Mouse (Mus musculus): ENCODE measurements around the gene Adra2a.
A peak's percentile ranks its signal among the peaks of the same experiment; 100 is the strongest.

Adra2a gene

DNA sequence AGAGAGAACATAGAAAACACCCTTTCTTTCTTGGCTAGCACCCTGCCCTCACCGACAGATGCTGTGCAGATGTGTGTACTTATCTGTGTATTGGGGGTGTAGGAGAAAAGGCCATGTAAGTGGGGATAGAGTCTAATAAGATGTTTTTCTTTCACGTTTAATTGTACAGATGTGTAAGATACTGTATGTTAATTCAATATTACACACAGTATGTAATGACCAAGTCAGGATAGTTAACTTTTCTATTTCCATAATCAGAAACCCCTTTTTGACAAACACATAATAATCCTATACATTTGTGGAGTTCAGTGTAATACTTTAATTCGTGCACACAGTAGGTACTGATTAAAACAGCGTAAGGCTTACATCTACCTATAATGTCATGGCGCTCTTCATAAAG lies at the start of gene Adra2a:
Gene Adra2a (plus strand): TSS at position 301 of the 400 bp plus-strand sequence.
- no peak for DNase-seq

DNA sequence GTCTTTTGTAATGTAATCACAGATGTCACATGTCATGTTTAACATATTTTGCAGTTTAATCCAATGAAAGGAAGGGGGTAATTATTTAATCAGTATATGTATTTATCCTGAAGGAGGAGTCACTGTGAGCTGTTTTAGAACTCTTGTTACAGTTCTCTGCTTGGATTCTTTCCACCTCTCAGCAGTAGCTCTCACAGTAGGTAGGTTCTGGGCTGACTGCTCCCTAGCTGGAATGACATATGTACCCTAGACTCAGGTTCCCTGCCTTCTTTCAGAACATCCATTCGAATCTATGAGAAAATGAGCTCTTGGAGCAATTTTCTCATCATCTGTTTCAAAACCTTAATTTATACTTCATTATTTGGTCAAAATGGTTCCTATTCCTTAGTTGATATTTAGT lies 49.7 kb upstream of the Adra2a start:
- DNase-seq, result no peak

DNA sequence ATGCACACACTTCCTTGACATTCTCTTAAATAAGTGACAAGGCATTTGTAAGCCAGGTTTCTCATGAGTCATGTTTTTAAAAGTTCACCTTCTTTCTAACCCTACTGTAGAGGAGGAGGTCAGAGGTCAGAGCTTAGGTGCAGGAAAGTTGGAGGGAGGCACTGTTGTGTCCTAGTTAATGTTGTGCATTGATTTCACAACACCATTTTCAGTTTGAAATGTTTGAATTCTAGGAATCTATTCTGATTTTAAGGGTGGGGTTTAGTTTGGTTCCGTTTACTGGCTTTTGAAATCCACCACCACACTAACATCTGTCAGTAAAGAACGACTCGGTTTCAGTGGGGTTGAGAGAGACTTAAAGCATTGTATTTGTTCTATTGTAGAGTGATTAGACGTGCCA lies 33.0 kb upstream of the Adra2a start:
- DNase-seq, result no peak

DNA sequence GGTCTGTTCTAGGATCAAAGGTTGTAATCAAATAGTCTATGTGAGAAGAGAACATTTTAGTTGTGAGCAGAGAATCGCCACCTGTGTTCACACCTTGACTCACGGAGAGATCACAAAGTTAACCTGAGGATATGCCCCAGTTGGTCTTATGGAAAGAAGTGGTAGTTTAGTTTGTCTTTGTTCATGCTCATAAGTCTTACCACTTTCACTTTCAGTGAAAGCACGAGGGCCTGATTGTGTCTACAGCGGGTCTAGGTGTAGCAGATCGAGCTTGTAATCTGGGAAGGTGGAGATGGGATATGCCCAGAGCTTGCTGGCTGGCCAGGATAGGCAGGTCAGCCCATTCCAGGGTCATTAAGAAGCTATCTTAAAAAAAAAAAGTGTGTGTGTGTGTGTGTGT lies 29.0 kb upstream of the Adra2a start:
- DNase-seq, result no peak

DNA sequence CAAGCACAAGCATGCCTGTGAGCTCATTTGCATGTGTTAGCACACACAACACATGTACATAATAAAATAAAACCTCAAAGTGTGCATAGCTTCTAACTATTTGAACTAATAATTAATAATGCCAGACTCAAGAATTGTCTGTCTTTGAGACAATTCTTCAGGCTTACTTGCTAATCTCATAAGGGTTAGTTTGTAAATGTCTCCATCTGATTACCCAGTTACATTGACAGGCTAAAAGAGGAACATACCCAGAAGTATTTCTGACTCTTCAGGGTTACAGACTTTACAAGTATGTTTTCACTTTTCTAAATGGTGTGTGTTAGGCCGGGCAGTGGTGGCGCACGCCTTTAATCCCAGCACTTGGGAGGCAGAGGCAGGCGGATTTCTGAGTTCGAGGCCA lies 28.4 kb upstream of the Adra2a start:
- DNase-seq, result no peak

DNA sequence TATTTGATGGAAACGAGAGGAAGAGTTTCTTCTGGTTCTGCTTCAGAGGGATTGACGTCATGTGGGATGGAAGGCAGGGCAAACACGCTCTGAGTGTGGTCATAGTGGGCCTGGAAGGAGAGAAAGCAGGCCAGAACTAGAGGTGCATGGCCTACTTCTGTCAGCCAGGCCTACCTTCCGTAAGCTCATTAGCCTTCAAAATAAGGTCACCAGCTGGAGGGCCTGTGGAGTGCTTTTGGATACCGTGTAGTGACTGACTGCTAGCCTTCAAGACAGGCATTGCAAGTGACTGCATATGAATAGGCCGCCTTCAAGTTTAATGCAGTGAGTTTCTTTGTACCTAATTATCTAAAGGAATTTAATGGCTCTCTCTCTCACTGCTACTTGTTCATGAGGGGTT lies 8.9 kb upstream of the Adra2a start:
- no peak for DNase-seq

DNA sequence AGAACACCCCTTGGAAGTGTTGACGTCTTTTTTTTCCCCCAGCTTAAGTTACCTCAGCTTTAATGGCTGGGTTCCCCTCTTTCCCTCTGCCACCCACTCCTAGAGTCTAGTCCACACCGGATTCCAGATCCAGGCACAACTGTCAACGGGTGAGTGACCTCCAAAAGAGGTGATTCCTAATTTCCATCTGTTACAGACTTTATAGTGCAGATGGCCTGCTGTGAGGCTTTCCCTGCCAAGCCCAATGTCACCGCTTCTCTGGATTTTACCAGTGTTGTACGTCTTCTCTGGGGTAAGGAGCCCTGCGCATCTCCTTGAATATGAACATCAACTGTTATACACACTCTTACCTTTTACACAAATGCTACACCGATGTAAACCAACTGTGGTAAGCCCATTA lies 4.5 kb upstream of the Adra2a start:
- no peak for DNase-seq

DNA sequence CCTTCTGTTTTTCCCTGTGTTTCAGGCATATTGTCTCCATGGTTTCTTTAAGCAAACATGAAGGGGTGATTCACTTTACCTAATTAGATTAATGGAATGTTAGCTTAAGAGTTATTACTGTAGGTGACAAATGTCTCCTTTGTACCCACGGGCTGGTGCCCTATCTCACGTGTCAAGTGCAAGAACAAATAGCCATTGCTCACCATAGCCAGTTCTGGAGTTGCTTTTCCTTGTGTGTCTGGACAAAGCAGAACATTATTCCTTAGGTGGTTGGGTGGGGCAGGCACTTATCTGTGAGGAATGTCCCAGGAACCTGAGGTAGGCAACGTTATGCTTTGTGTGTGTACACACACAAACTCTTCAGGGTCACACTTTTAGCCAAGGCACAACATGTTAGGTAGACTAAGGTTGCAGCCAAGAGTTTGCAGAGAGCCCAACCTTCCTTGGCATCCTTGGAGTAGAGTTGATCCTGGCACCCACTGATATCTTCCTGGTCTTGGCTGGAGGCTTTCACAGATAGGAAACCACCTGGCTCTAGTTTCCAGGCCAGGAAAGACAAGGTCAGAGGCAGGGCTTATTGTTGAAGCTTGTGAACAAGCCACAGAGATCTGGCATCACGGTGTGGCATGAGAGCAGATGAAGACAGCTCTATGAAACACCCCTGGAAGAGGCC lies 3.5 kb upstream of the Adra2a start:
- no peak for DNase-seq

DNA sequence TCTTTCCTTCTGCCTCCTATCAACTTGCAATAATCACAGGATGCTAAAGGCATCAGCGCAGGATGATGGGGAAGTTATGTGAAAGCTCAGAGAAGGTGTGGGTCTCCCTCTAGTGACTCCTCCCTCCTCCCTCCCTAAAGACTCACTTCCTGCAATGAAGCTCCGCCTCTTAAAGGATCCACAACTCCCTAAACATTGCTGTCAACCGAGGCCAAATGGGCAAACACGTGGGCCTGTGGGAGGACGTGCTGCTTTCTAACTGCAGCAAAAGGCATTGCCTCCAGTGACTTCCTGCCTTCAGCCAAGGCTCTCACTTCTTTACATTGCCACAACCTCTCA lies 3.0 kb upstream of the Adra2a start:
- peak; percentile 14 for DNase-seq

DNA sequence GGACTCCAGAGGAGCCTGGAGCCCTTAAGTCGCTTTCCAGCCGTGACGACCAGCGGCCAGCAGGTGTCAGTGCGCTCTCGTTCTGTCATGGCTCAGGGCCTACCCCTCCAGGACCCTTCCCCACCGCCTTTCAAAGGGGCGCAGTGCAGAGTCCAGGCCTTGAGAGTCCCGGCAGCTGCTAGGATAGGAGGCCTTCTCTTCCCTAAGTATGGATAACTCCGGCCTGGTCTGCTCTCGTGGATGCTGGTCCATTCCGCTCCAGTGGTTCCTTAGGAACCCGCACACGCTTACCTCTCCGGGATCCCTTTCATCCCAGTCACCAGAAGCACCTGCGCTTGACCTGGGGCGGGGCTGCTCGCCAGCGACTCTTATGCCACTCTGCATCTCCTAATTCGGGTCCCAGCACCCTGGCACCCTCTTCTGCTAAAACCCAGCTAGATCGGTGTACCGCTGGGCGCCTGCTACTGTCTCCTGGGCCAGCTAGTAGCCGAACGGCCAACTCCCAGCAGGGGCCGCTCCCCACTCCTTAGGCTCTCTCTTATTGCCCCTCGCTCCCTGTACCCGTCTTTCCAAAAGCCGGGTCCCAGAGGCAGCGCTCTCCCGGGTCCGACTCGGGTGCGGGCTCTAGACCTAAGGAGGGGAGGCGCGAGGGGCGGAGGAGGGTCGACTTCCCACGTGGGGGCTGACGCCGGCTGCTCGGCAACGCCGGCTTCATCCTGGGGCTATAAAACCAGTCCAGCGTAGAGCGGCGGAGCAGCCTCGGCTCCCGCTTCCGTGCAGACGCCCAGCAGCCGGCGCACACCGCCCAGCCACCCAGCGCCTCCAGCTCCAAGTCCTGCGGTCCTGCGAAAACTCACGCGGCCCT lies 788 bp downstream of the Adra2a start:
- DNase-seq, result peak; percentile 77

DNA sequence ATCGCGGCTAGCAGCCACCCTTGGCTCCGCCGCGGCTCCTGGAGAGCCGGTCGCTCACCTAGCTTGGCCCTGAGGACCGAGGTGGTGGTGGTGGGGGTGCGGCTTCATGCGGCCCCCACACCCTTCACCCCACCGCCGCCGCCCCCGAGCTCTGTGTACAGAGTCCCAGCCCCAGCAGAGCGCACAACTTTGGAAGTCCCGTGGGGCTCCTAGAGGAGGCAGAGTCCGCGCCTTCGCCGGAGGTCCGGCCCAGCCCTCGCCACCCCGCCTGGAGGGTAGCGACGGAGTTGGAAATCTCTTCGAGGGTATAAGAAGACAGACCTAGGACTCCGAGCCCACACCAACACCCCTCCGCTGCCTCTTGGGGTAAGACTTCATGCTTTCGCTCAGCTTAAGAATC lies 1.5 kb downstream of the Adra2a start:
- DNase-seq, result no peak

DNA sequence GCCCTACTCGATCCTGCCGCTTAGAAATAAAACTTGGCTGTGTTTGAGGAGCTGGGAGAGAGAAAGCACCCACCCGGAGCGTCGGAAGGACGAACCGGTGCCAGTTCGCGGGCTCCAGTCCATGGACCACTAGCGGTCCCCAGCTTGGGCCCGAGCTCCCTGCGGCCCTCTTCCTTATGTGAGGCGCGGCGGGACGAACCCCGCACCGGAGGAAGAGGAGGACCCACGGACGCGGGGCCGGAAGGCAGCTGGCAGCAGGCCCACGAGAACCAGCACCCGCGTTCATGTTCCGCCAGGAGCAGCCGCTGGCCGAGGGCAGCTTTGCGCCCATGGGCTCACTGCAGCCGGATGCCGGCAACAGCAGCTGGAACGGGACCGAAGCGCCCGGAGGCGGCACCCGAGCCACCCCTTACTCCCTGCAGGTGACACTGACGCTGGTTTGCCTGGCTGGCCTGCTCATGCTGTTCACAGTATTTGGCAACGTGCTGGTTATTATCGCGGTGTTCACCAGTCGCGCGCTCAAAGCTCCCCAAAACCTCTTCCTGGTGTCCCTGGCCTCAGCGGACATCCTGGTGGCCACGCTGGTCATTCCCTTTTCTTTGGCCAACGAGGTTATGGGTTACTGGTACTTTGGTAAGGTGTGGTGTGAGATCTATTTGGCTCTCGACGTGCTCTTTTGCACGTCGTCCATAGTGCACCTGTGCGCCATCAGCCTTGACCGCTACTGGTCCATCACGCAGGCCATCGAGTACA lies 2.2 kb downstream of the Adra2a start:
- DNase-seq, result peak; percentile 54

DNA sequence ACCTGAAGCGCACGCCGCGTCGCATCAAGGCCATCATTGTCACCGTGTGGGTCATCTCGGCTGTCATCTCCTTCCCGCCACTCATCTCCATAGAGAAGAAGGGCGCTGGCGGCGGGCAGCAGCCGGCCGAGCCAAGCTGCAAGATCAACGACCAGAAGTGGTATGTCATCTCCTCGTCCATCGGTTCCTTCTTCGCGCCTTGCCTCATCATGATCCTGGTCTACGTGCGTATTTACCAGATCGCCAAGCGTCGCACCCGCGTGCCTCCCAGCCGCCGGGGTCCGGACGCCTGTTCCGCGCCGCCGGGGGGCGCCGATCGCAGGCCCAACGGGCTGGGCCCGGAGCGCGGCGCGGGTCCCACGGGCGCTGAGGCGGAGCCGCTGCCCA lies 2.7 kb downstream of the Adra2a start:
- DNase-seq, result peak; percentile 14

DNA sequence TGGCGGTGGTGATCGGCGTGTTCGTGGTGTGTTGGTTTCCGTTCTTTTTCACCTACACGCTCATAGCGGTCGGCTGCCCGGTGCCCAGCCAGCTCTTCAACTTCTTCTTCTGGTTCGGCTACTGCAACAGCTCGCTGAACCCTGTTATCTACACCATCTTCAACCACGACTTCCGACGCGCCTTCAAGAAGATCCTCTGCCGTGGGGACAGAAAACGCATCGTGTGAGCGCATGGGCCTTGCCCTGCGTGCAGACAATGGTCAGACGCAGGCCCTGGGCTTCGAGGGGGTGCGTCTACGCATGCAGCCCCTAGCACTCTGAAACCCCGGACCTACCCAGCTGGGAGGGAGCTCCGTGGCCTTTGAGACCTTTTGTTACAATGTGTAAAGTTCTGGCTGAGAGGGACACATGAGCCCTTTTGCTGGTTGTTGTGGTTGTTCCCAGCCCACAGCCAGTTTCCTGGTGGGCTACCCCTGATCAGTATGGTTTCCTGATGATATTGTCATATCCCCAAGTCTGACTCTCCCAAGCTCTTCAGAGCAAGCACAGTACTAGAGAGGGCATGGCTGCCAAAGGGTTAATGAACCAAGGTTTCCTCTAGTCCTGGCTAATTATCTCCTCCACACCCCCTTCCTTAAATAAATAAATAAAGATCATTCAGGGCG lies 3.6 kb downstream of the Adra2a start:
- DNase-seq, result peak; percentile 24

DNA sequence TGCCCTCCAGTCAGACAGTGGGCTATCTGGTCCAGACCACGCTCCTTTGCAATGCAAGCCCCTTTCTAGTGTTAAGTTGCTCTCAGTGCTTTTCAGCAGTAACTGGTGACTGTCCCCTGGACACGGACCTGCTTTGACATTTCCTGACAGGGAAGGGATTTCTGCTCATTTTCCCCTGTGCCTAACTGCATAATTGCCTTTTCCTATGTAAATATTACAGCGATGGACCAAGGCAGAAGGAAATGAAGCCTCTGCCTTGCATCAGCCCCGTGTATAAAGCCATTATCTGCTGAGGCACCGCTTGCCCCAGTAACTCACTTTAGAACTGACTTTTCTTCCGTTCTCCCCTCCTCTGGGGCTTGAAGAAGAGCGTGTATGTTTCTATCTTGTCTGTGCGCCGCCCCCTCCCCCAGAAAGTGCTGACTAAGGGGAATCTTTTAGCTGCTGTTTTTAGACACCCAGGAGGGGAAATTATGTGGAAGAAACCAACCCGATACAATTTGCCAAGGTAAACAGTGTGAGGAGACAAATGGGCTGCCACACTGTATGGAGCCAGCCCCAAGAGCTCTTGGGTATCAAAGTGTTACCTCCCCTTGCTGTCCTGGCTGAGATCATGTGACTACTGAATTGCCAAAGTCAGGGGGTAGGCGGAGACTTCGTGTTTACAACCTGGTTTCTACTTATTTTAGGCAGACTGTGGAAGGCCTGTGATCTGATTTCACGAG lies 4.4 kb downstream of the Adra2a start:
- DNase-seq, result no peak

DNA sequence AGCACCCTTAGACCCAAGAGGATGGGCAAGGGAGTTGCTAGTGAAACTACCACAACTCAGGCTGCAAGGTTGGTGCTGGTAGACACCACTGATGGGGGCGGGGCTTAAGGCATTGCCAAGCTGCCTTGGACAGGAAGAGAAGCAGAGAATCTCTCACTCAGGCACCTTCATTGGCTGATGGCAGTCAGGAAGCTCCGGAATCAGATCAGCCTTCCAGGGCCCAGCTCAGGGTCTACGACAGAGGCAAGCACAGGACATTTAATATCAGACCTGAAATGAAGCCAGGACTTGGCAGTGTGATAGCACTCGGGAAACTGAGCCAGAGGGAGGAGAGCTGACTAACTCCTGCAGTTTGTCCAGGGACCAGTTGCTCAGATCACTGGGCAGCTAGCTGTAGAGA lies 7.7 kb downstream of the Adra2a start:
- DNase-seq, result peak; percentile 45

DNA sequence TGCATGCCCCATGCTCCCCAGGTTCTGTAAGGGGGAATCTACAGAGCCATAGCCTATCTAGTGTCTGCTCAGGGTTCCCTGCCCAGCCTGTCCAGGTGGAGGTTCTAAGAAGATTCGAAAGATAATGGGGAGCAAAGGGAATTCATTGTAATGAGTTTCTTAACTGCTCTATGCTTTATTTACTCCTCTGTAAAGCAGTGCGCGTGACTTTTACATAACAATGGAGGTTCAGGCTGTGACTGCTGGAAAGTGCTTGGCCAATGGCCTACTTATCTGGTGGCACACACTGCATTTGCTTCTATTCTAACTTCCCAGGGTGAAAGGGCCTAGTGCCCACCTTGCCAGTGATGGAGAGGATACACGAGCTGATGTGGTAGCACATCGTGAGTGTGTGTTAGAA lies 11.9 kb downstream of the Adra2a start:
- no peak for DNase-seq

DNA sequence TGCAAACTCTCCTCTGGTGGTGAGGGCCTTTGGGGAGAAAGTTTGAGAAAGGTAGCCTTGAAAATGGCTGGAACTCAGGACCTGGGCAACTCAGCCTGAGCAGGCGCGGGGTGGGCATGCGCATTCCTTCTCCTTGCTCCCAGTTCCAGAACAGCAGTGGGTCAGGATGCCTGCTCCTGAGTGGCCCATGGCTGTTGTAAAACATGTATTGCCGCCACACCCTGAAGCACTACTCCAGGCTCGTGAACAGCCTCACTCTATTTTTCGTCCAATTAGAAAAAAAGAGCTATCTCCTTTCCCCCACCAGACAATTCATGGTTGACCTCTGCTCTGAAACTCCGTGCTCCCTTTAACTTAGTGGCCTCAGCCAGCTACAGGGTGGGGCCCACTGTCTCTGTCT lies 24.5 kb downstream of the Adra2a start:
- DNase-seq, result no peak

DNA sequence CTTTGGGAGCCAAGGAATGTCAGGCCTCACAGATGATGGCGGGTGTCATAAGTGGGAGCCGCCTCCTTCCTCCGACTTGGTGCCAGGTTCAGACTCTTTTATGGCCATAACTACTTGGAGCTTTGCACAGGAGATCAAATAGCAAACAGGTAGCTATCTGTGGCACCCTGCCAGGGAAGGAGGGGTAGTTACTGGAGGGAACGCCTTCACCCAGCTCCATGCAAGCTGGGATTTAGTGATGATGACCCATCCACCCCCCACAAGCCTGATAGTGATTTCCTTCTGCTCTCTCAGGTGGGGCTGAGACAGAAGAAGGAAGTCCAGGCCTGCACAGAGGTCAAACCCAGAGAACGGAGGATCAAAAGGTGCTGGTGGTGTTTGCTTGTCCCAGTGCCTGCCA lies 26.6 kb downstream of the Adra2a start:
- DNase-seq, result no peak

DNA sequence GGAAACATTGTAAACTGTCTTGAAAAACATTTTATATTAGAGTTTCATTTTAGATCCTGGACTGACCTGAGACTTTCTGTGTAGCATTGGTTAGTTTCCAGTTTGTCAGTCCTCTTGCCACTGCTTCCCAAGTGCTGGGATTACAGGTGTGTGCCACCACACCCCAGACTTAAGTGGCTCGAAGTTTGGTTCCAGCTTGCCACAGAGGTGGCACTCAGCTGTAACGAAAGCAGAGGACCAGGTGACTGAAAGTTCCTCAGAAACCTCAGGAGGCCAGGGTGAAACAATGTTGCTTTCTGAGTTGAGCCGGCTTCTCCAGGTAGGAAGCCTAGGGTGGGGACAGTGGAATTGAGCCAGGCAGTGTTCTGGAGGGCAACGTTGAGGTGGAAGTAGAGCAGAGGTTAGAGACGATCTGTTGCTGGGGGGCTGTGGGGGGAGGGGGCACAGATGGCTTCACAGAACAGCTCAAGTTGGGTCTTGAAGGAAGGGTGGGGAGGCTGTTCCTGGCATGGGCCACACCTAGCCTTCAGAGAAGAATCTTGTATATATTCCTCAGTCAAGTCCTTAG lies 28.4 kb downstream of the Adra2a start:
- DNase-seq, result no peak

DNA sequence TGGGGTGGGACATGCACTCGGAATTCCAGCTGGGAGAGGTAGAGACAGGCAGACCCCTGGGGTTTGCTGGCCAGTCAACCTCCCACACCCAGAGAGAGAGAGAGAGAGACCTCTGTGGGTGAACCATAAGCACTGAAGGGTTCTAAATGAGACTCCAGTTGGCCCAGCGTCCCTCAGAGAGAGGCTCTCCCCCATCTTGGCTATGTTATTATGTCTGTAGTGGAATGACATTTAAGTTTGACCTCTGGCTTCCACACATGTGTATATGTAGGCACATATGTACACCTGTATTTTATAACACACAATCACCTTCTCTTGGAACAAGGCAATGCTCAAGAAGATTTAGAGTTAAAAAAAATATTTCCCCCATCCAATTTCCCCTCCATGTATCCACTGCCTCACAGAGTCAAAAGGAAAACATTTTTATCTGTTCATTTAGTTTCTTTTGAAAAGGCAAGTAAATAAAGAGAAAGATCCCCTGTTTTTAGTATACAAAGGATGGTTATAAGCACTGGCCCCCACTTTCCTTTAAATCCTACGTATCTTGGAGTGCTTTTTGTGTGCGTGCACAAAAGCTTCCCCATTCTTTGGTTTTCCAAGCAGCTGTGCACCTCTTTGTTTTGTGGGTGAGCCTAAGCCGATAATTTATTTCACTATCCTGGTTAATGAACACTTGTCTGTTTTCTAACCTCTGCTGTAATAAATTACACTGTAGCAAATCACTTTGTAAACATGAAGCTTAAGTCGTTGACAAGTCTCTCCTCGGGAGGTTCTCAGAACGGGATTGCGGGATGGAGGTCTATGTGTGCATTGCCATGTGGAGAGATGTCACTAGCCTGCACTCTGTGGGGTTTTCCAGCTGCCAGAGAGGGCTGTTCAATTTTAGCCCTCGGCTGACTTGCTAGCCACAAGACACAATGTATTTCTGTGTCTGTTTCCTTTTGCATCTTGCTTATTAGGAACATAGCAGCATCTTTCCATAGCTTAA lies 32.7 kb downstream of the Adra2a start:
- no peak for DNase-seq

All from thymus, postnatal 4 days (tissue).